Mouse (Mus musculus) lung, postnatal 36 days (tissue): ENCODE data around the gene Bean1.
A peak's percentile ranks its signal among the peaks of the same experiment; 100 is the strongest.
"Not testable (repeated sequence)": the region's sequence is repeated elsewhere in the genome, so short reads cannot be mapped to it uniquely, and the experiment has no call there.

Experiments used
- DNase-seq: peaks from one replicate; pipeline ENCODE4 v3.0.0; 2022; ENCODE audit warnings: mixed read lengths

Bean1 gene

DNA sequence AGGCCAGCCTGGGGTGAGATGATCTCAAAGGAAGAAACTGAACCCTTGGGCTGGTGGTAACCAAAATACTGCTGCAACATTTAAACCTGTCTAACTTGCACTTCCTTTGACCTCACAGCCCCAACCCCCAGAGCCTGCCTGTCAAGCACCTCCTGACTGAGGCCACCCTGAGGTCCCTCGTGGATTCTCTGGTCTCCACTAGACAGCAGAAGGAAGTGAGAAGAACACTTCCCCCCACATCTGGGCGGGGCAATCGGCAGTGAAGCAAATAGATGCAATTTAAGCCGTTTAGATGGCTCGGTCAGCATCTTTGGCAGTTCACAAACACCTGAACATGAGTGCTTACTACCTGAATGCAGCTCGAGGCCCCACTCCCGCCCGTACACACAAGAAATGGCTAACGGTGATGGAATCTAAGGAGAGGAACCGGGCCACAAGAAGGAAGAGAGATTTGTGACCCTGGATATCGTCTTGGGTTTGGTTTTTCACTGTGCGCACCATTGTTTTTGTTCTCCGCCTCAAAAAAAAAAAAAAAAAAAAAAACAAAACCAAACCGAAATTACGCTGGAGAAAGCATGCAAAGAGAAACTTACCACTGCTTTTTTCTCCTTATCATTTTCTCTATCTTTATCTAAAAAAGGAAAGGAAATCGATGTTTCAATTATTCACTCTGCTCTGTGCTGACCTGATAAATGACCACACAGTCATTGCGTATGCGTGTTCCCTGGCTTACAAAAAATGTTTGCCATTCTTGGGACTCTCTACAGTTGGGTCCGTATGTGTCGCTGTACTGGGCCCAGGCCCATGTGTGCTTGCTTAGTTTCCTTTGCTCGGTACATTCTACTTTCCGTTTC, 77.0 kb downstream of the Bean1 start:
- peak; percentile 75 for DNase-seq

DNA sequence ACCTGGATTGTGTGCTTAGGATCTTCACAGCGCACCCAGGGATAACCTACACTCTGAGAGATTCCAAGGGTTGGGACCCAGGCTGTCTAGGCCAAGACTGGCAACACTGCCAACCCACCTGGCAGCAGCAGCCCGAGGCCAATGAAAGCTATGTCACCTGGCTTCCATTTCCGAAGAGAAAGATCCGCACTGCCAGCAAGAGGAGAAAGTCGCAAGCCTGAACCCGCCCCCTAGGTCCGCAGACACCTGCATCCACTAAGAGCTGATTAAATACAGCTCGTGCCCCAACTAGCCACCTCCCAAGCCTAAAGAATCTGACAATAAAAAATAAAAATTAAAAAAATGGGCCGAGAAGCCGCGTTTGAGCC, 77.7 kb downstream of the Bean1 start:
- DNase-seq: peak; percentile 20

DNA sequence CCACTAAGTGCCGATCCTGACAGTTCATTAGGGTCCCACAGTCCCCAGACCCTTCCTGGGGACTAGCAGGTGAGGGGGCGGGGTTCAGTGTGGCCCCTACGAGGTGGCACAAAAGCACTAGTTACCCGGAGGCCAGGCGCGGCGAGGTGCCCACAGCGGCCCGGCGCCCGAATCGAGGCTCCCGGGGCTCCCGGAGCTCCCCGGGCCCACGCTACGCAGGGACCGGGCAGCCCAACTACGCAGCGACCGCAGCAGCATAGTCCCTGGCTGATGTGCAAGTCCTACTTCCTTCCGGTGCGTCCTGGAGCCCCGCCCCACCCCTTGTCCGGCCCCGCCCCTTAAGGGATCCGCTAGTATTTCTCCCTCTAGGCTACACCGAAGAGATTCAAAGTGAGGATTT, 78.0 kb downstream of the Bean1 start, which contains the start of gene Tk2:
Tk2 (minus strand) TSS at position 283 of the 400 bp plus-strand sequence.
- peak; percentile 83 for DNase-seq

DNA sequence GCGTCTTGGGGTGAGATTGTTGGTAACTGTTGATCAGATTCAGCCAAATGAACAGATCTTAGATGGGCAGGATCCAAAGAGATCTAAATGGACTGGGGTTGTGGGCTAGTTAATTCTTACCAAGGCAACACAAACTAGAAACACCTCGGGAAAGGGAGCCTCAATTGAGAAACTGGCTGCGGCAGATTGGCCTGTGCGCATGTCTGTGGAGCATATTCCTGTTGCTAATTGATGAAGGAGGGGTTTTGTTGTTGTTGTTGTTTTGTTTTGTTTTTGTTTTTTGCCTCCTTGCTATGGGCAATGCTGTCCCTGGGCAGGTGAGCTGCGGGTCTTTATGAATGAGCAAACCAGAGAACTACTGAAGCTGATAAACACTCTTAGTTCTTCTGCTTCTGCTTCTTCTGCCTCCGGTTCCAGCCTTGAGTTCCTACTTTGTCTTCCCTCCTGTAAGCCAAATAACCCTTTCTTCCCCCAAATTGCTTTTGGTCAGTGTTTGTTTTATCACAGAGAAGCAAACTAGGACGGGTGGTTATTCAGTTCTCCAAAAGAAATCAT, 79.3 kb downstream of the Bean1 start:
- DNase-seq: no peak

DNA sequence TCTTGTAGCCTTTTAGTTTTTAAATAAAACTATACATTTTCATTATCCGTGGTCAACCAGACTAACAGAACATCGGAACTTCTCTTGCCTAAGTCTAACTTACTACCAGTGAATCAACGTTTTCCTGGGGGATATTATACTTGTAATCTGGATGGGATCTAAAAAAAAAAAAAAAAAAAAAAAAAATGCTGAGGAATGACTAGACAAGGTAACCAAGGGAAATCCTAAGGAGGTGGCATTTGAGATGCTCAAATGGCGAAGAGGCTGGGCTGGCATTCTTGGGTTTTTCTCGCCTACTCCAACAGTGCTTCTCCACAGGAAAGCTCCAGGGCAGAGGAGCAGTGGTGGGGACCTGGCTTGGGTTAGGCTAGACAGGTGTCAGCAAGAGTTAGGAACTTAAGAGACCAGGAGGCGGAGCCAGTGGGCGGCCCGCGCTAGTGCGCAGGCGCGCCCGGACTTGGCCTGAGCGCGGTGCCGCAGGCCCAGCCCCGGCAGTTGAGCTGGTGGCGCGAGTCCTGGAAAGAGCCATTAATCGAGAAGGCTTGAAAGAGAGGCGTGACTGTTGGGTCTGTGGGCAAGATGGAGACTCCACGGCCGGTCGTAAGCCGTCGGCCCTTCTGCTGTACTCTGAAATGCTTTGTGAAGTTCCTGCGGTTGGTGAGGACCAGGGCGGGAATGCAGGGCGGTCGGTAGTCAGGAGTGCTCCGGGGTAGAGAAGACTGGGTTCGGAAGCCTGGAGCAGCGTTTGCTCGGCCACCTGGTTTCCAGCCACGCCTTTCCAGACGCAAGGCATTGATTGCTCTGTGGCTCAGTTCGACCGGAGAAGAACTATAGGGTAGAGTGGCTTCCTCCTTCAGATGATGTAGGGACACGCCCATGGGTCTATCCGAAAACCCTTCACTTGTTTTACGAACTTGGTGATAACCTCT, 80.5 kb downstream of the Bean1 start, which contains the start of gene Cklf:
Cklf (plus strand) TSS at position 423 of the 929 bp plus-strand sequence.
- peak; percentile 96 for DNase-seq

DNA sequence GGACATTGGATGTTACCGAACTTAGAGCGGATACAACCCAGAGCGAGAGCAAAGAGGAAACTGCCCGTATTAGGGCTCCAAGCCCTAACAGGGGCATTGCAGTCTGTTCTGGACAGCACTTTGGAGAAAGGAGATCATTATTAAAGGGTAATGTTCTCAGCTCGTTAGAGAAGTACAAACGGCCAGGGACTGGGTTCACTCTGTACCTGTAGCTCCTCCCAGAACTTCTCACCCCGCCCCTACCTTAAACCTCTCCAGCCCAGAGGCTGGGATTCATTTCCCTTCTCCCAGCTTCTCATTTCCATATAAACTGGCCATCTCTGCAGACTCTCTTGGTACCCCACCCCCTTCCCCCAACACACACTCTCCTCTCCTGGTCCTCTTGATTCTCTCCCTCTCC, 81.2 kb downstream of the Bean1 start:
- peak; percentile 38 for DNase-seq

DNA sequence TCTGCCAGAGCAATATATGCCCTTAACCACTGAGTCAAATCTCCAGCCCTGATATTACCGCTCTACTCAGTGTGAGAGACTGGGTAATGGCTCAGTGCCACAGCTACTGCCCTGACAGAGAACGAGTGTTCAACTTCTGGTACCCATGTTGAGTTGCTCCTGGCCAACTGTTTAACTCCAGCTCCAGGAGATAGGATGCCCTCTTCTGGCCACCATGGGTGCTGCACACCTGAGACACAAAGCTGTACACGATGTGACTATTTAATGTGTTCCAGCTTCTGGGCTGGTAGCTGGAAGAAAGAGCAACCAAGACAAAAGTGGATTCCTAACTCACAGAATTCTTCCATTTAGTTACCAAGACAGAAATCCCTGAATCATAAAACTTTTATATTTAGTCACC, 82.8 kb downstream of the Bean1 start:
- DNase-seq: peak; percentile 58

DNA sequence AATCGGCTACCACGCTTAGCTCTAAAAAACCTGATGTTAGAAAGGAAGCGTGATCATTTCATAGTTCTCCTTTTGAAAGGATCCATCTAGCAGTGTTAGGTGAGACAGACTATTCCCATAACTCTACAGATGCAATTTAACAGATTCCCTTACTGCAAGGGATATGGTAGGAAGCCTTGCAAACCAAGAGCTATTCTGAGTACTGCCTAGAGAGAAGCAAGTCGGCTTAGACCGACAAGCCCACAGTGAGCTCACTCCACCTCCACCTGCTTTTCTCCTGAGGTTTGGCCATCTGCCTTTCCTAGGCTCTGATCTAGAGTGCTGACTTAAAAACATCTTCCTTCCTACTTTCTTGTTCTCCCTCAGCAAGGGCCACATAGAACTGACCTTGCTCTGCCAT, 91.6 kb downstream of the Bean1 start:
- not testable (repeated sequence) for DNase-seq

DNA sequence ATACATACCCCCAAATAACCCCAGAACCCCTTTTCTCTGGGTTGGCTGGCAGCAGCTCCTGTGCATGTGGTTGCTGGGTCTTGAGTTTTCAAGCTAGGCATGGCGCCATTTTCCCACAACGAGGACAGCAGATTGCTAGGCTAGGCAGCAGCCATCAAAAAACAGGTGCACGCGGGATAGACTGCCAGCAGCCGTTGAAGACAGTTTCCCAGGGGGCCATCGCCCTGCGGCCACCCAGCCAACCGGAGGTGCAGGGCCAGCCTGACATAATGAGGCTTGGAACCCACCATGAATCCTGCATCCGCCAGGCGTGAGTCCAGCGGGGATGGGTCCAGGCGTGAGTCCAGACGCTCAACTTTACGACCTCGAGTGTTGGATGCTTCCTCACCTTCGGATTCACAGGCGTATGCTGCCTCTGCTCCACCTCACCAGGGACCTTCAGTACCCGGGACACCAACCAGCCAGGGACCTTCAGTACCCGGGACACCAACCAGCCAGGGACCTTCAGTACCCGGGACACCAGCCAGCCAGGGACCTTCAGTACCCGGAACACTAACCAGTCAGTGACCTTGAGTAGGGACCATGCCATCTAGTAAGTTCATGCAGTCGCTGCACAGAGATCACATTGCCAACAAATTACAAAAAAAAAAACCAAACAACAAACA, 94.2 kb downstream of the Bean1 start:
- not testable (repeated sequence) for DNase-seq

DNA sequence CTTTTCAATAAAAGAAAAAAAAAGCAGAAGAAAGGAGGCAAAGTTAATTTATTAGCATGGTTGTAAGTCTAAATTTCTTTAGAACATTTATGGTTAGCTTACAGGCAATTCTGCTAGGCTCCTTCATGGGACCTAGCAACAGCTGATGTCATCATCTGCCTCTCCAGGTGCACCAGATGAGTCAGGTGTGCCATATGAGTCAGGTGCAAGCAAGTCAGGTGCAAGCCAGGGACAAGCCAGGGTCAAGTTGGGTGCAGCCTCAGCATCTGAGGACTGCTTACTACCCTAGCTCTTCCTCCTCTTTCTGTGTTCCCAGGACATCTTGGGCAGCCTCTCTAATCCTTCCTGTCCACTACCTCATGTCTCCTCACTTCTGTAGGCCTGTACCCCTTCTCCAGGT, 98.1 kb downstream of the Bean1 start:
- DNase-seq: no peak
